Mouse (Mus musculus): ENCODE results near the gene Nckap5. TPM values are rescaled to one million over a fixed set of nuclear protein-coding genes. Genes with fewer than 3 reads are reported as not detected.

The Nckap5 gene
- polyA plus RNA-seq, 1 experiment from 2014 or later = 0.67 TPM

DNA sequence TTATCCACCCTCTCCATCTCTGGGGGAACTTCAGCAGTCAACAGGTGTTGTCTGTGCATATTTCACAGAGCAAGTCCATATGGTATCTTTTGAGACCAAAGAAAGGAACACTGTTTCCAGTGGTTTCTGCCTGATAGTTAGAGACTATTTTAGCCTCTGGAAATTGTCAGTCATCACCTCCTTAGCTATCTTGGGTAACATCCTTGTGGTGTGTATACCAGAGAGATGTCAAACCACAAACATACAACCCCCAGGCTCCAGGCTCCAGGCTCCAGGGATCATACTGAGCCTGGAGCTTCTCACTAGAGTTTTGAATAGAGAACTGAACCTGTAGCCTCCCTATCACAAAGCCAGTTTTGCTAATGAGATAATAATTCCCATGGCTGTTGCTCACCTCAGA lies 252.4 kb downstream of the Nckap5 start:
- Histone ChIP-seq H3K4me2 (no peak overlapping the region), H3K36me3 (ENCODE audit: control insufficient read depth, insufficient read depth, low read length) (no peaks in the 10 kb centered on the region), H3K9ac (ENCODE audit: low read depth, low read length) (no peak overlapping the region), H3K9me3 (ENCODE audit: control insufficient read depth, low read length) (no peaks in the 10 kb centered on the region), H3K27me3 (replicated peaks; ENCODE audit: control insufficient read depth, insufficient read depth, low read length) (no peaks in the 10 kb centered on the region), H3K4me3 (ENCODE audit: low read depth, low read length) (no peak overlapping the region), H3K4me1 (replicated peaks; ENCODE audit: control insufficient read depth, insufficient read depth, low read length) (no peaks in the 10 kb centered on the region), H3K27ac (ENCODE audit: low read depth, low read length) (no peak overlapping the region)
- DNase-seq (ENCODE audit: low spot score) (no peak), ATAC-seq (replicated peaks; ENCODE audit: low FRiP score) (no peak)

DNA sequence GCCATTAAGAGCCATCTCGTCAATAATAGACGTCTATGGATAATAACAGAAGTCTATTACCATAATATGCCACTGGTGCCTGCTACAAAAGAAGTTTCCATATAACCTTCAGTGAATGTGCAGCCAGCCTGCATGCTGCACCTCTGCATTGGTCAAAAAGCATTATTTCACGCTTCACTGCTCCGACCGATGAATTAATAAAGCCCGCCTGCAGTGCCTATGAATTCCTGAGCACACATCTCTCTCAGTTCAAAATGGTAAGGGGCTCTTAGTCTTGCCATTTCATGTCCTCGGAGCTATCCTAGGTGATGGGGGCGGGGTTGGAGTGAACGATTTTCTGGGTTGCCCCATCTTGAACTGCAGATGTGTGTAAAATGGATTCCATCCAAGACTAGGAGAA lies 256.3 kb downstream of the Nckap5 start:
- no peak for DNase-seq (ENCODE audit: low spot score)
- Histone ChIP-seq H3K4me2 (no peak overlapping the region), H3K4me1 (replicated peaks; ENCODE audit: control insufficient read depth, insufficient read depth, low read length) (no peaks in the 10 kb centered on the region), H3K36me3 (ENCODE audit: control insufficient read depth, insufficient read depth, low read length) (no peaks in the 10 kb centered on the region), H3K27ac (ENCODE audit: low read depth, low read length) (no peak overlapping the region), H3K4me3 (ENCODE audit: low read depth, low read length) (no peak overlapping the region), H3K27me3 (replicated peaks; ENCODE audit: control insufficient read depth, insufficient read depth, low read length) (no peaks in the 10 kb centered on the region), H3K9ac (ENCODE audit: low read depth, low read length) (no peak overlapping the region), H3K9me3 (ENCODE audit: control insufficient read depth, low read length) (no peaks in the 10 kb centered on the region)
- WGBS = 87% methylated on average over 9 of the region's 9 CpGs
- no peak for ATAC-seq (replicated peaks; ENCODE audit: low FRiP score)

DNA sequence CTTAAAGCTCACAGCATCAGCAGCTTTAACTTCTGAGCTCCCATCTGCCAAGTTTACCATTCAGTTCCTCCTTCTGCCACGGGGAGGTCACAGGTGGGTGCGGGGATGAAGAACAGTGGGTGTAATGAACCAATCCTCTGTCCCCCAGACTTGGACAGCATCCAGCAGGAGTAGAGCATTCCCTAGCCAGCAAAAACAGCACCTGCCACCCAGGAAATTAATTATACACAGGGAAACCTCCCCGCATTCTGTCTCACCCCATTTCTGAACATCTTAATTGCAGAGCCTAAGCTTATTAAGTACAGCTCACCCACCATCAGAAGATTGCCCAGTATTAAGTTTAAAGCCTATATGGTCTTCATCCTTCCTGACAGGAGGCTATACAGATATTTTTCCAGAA lies 256.9 kb downstream of the Nckap5 start:
- no peak overlapping the region for H3K9ac ChIP-seq (ENCODE audit: low read depth, low read length)
- no peak overlapping the region for H3K4me2 ChIP-seq
- H3K36me3 ChIP-seq (ENCODE audit: control insufficient read depth, insufficient read depth, low read length) = no peaks in the 10 kb centered on the region
- no peak overlapping the region for H3K4me3 ChIP-seq (ENCODE audit: low read depth, low read length)
- no peaks in the 10 kb centered on the region for H3K27me3 ChIP-seq (replicated peaks; ENCODE audit: control insufficient read depth, insufficient read depth, low read length)
- no peaks in the 10 kb centered on the region for H3K4me1 ChIP-seq (replicated peaks; ENCODE audit: control insufficient read depth, insufficient read depth, low read length)
- DNase-seq (ENCODE audit: low spot score) (no peak), ATAC-seq (replicated peaks; ENCODE audit: low FRiP score) (no peak)
- H3K9me3 ChIP-seq (ENCODE audit: control insufficient read depth, low read length) = no peaks in the 10 kb centered on the region
- WGBS = 69% methylated on average over 3 of the region's 3 CpGs
- H3K27ac ChIP-seq (ENCODE audit: low read depth, low read length) = no peak overlapping the region

DNA sequence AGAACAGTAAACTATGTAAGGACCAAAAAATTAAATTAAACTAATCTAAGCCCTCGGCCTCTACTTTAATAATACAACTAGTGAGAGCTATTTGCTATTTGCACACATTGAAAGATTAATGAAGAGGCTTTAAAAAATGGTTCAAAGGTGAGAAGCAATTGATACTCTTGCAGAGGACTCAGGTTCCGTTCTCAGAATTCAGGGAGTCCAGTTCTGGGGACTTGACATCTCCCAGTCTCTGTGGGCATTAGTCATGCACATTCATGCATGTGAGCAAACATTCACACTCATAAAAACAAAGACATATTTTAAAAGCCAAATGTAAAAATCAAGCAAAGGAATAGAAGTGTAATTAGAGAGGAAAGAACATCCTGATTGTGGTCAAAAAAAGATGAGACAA lies 257.5 kb downstream of the Nckap5 start:
- Histone ChIP-seq H3K4me2 (no peak overlapping the region), H3K27me3 (replicated peaks; ENCODE audit: control insufficient read depth, insufficient read depth, low read length) (no peaks in the 10 kb centered on the region), H3K27ac (ENCODE audit: low read depth, low read length) (no peak overlapping the region), H3K36me3 (ENCODE audit: control insufficient read depth, insufficient read depth, low read length) (no peaks in the 10 kb centered on the region), H3K4me1 (replicated peaks; ENCODE audit: control insufficient read depth, insufficient read depth, low read length) (no peaks in the 10 kb centered on the region), H3K9ac (ENCODE audit: low read depth, low read length) (no peak overlapping the region), H3K9me3 (ENCODE audit: control insufficient read depth, low read length) (no peaks in the 10 kb centered on the region), H3K4me3 (ENCODE audit: low read depth, low read length) (no peak overlapping the region)
- DNase-seq (ENCODE audit: low spot score) = no peak
- ATAC-seq (replicated peaks; ENCODE audit: low FRiP score) = no peak
- WGBS = 69% methylated on average over 2 of the region's 2 CpGs

DNA sequence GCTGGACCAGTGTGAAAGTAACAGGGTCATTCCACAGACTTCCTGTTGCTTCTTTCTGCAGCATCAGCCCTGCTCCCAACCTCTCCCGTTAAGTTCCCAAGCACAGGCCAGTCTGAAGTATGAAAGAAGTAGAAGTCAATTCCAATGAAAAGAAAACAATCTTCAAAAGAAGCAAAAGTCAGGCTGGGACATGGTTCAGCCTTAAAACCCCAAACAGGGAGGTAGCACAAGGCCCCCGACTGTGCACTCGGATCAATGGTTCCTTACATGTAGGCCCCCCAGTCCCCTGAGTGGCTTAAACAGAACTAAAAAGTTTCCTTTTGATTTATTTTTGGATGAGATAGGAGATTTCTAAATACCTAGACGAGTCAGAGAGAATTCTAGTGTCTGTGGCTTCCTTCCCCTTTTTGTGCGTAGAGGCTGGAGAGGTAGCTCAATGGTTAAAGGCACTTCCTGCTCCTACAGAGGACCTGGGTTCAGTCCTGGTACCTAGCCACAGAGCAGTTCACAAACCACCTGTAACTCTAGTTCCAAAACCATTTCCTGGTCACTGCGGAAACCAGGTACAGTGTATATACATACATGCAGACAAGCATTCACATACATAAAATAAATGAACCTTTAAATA lies 260.9 kb downstream of the Nckap5 start:
- Histone ChIP-seq H3K4me3 (ENCODE audit: low read depth, low read length) (no peak overlapping the region), H3K9ac (ENCODE audit: low read depth, low read length) (no peak overlapping the region), H3K4me1 (replicated peaks; ENCODE audit: control insufficient read depth, insufficient read depth, low read length) (no peaks in the 10 kb centered on the region), H3K27ac (ENCODE audit: low read depth, low read length) (no peak overlapping the region), H3K9me3 (ENCODE audit: control insufficient read depth, low read length) (no peaks in the 10 kb centered on the region), H3K36me3 (ENCODE audit: control insufficient read depth, insufficient read depth, low read length) (no peaks in the 10 kb centered on the region), H3K4me2 (no peak overlapping the region), H3K27me3 (replicated peaks; ENCODE audit: control insufficient read depth, insufficient read depth, low read length) (no peaks in the 10 kb centered on the region)
- no peak for DNase-seq (ENCODE audit: low spot score)
- ATAC-seq (replicated peaks; ENCODE audit: low FRiP score) = no peak
- WGBS = 66% methylated on average over 6 of the region's 6 CpGs

DNA sequence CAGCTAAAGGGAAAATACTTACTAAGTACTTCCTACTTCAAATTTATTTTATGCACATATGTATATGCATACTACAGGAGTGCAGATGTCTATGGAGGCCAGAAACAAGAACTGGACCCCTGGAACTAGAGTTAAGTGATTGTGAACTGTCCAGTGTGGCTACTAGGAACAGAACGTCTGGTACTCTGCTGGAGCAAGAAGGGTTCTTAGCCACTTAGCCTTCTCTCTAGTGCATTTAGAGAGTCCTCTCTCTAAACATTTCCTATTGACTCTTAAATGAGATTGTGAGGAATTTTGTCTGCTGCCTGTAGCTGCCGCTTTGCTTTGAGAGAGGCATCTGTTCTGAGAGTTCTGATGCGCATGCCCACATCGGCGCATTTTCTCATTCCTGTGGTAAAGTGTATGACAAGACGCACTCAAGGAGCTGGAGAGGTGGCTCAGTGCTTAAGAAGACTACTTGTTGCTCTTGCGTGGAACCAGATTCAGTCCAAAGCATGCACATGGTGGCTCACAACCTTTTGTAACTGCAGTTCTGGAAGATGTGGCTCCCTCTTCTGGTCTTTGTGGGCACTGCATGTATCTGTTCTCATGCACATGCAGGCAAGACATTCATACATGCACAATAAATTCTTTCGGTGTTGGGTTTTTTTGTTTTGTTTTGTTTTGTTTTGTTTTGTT lies 261.9 kb downstream of the Nckap5 start:
- Histone ChIP-seq H3K4me3 (ENCODE audit: low read depth, low read length) (no peak overlapping the region), H3K4me2 (no peak overlapping the region), H3K9ac (ENCODE audit: low read depth, low read length) (no peak overlapping the region), H3K27me3 (replicated peaks; ENCODE audit: control insufficient read depth, insufficient read depth, low read length) (no peaks in the 10 kb centered on the region), H3K9me3 (ENCODE audit: control insufficient read depth, low read length) (no peaks in the 10 kb centered on the region), H3K27ac (ENCODE audit: low read depth, low read length) (no peak overlapping the region), H3K36me3 (ENCODE audit: control insufficient read depth, insufficient read depth, low read length) (no peaks in the 10 kb centered on the region), H3K4me1 (replicated peaks; ENCODE audit: control insufficient read depth, insufficient read depth, low read length) (no peaks in the 10 kb centered on the region)
- ATAC-seq (replicated peaks; ENCODE audit: low FRiP score) = no peak
- 87% methylated on average over 8 of the region's 8 CpGs for WGBS
- DNase-seq (ENCODE audit: low spot score) = no peak

DNA sequence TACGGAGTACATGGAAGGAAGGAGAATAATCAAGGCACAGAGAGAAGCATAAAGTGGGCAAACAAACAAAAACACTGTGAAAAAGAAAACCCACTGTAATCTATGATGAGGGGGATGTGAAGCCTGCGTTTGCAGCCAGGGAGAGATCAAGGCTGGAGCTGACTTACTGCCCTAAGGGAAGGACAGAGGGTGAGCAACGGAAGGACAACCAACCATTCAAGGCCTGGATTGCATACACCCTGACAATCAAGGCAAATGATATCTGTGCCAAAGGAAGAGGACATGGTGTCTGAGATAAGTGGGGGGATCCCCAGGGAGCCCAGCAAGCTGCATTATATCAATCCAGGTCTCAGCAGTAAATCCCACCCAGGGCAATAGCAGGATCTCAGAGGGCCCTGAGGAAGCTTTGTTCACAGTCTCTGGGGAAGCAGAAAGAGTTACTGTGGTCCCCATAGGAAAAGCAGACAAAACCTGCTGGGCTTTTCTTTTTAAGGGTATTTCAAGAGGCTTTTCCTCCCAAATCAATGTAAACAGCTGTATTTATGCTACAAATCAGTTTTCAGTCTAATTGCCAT lies 265.4 kb downstream of the Nckap5 start:
- Histone ChIP-seq H3K4me2 (no peak overlapping the region), H3K9ac (ENCODE audit: low read depth, low read length) (no peak overlapping the region), H3K27me3 (replicated peaks; ENCODE audit: control insufficient read depth, insufficient read depth, low read length) (no peaks in the 10 kb centered on the region), H3K4me1 (replicated peaks; ENCODE audit: control insufficient read depth, insufficient read depth, low read length) (no peaks in the 10 kb centered on the region), H3K4me3 (ENCODE audit: low read depth, low read length) (no peak overlapping the region), H3K9me3 (ENCODE audit: control insufficient read depth, low read length) (no peaks in the 10 kb centered on the region), H3K27ac (ENCODE audit: low read depth, low read length) (no peak overlapping the region), H3K36me3 (ENCODE audit: control insufficient read depth, insufficient read depth, low read length) (no peaks in the 10 kb centered on the region)
- ATAC-seq (replicated peaks; ENCODE audit: low FRiP score) (no peak), DNase-seq (ENCODE audit: low spot score) (no peak)
- WGBS = 57% methylated on average over 3 of the region's 3 CpGs

DNA sequence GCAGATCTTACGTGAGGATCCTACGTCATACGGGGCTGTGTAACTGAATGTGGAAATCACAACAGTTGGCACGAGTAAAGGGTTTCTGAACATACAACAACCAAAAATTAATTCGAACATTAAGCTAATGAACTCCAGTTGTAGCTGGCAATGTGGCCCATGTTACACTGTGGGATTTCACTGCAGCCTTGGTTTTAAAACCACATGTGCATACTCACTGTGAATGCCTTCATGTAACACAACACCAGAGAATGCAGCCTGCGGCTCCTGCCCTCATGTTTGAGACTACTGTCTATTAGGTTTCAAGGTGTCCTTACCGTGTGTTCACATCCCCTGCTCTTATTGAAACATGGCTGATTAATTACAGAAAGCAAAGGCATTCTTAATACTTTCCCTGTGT lies 269.7 kb downstream of the Nckap5 start:
- Histone ChIP-seq H3K4me3 (ENCODE audit: low read depth, low read length) (no peak overlapping the region), H3K27ac (ENCODE audit: low read depth, low read length) (no peak overlapping the region), H3K27me3 (replicated peaks; ENCODE audit: control insufficient read depth, insufficient read depth, low read length) (no peaks in the 10 kb centered on the region), H3K9ac (ENCODE audit: low read depth, low read length) (no peak overlapping the region), H3K4me2 (no peak overlapping the region), H3K9me3 (ENCODE audit: control insufficient read depth, low read length) (no peaks in the 10 kb centered on the region), H3K4me1 (replicated peaks; ENCODE audit: control insufficient read depth, insufficient read depth, low read length) (no peaks in the 10 kb centered on the region), H3K36me3 (ENCODE audit: control insufficient read depth, insufficient read depth, low read length) (no peaks in the 10 kb centered on the region)
- DNase-seq (ENCODE audit: low spot score) (no peak), ATAC-seq (replicated peaks; ENCODE audit: low FRiP score) (no peak)
- 83% methylated on average over 7 of the region's 7 CpGs for WGBS

DNA sequence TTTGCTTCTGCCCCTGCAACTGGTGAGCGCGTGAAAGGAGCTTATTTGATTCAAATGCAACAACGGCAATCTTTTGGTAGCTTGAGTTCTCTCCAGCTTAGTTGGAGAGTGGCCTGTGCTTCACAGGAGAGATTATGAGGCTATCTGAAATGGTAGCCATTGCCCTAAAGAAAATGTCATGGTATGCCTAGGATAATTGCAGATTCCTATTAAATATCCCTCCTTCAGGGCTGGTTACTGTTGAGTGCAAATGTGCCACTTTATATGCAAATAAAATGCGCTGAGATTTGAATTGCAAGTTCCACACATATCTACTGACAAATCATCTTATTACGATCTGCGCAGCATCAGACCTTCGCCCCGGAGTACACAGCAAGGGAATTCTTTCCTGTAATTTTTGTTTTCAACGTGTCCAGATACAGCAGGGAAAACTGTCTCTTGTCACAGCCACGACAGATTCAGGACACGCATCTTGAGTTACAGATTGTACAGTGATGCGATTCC lies 272.8 kb downstream of the Nckap5 start:
- H3K9ac ChIP-seq (ENCODE audit: low read depth, low read length) = no peak overlapping the region
- no peak overlapping the region for H3K27ac ChIP-seq (ENCODE audit: low read depth, low read length)
- H3K4me1 ChIP-seq (replicated peaks; ENCODE audit: control insufficient read depth, insufficient read depth, low read length) = no peaks in the 10 kb centered on the region
- 87% methylated on average over 12 of the region's 12 CpGs for WGBS
- no peak for ATAC-seq (replicated peaks; ENCODE audit: low FRiP score)
- no peaks in the 10 kb centered on the region for H3K27me3 ChIP-seq (replicated peaks; ENCODE audit: control insufficient read depth, insufficient read depth, low read length)
- H3K36me3 ChIP-seq (ENCODE audit: control insufficient read depth, insufficient read depth, low read length) = no peaks in the 10 kb centered on the region
- no peak overlapping the region for H3K4me2 ChIP-seq
- no peak overlapping the region for H3K4me3 ChIP-seq (ENCODE audit: low read depth, low read length)
- H3K9me3 ChIP-seq (ENCODE audit: control insufficient read depth, low read length) = no peaks in the 10 kb centered on the region
- DNase-seq (ENCODE audit: low spot score) = no peak
